Mouse (Mus musculus) lung, embryonic 15.5 days (tissue): ENCODE data around the gene Dennd6b. TPM values are rescaled to one million over a fixed set of nuclear protein-coding genes. Genes with fewer than 3 reads are reported as not detected.

Experiments
- ATAC-seq: fragments of 200-750 bp; cut with Nextera tagmentation; 2 replicates; pipeline ENCODE4 v1.8.0; 2017; ENCODE audit warnings: moderate number of reproducible peaks, borderline replicate concordance; ENCODE audit not compliant: low FRiP score, low TSS enrichment; ENCODE audit errors: extremely low read depth
- H3K27ac ChIP-seq: fragments of 300-500 bp; sonication (generic); 2 replicates; pipeline ENCODE4 v1.5.1; 2015; ENCODE audit warnings: moderate library complexity, mild to moderate bottlenecking, inconsistent platforms
- H3K27me3 ChIP-seq: fragments of 300-500 bp; sonication (generic); 2 replicates; pipeline ENCODE4 v1.6.1; 2015; ENCODE audit warnings: inconsistent platforms
- H3K36me3 ChIP-seq: fragments of 300-500 bp; sonication (generic); 2 replicates; pipeline ENCODE4 v1.6.1; 2015; ENCODE audit warnings: inconsistent platforms
- H3K4me1 ChIP-seq: fragments of 300-500 bp; sonication (generic); 2 replicates; pipeline ENCODE4 v1.6.1; 2015; ENCODE audit warnings: inconsistent platforms
- H3K4me2 ChIP-seq: fragments of 300-500 bp; sonication (generic); 2 replicates; pipeline ENCODE4 v1.6.1; 2015; ENCODE audit warnings: inconsistent platforms, mild to moderate bottlenecking, moderate library complexity
- H3K4me3 ChIP-seq: fragments of 300-500 bp; sonication (generic); 2 replicates; pipeline ENCODE4 v1.5.1; 2015; ENCODE audit warnings: mild to moderate bottlenecking, inconsistent platforms
- H3K9ac ChIP-seq: fragments of 300-500 bp; sonication (generic); 2 replicates; pipeline ENCODE4 v1.6.1; 2015; ENCODE audit warnings: inconsistent platforms
- H3K9me3 ChIP-seq: fragments of 300-500 bp; sonication (generic); 2 replicates; pipeline ENCODE4 v1.6.1; 2016; ENCODE audit warnings: inconsistent platforms
- WGBS: fragments of 180-500 bp; shearing (Covaris S2); methylation state at CpG from one replicate; pipeline ENCODE4 v1.1.7; 2015; 5-methylcytosine and 5-hydroxymethylcytosine counted together
- polyA plus RNA-seq: library from polyadenylated mRNA; unstranded; fragments of >200 nt; fragmentation: Nextera tagmentation; extraction: Ambion mirVana; gene quantifications from 2 replicates; pipeline ENCODE4 v1.2.1, GENCODE M21; 2015

Gene Dennd6b
- polyA plus RNA-seq, 1 experiment from 2014 or later: 11.8 TPM

GRCm38 (mm10) chr15:89172276-89172935 is 23.9 kb downstream of the Dennd6b start:
- no peak for ATAC-seq
- Histone ChIP-seq H3K27ac (peak overlapping the region; percentile 46), H3K27me3 (no peaks in the 10 kb centered on the region), H3K4me1 (peaks cover 88% of the 10 kb centered on the region), H3K4me3 (peak overlapping the region; percentile 53), H3K36me3 (peaks cover 11% of the 10 kb centered on the region), H3K9ac (peak overlapping the region; percentile 65), H3K9me3 (no peaks in the 10 kb centered on the region), H3K4me2 (peak overlapping the region; percentile 99)
- 57% methylated on average over 17 of the region's 17 CpGs for WGBS

GRCm38 (mm10) chr15:89171526-89172051 is 24.7 kb downstream of the Dennd6b start:
- Histone ChIP-seq H3K4me2 (no peak overlapping the region), H3K4me3 (no peak overlapping the region), H3K27me3 (no peaks in the 10 kb centered on the region), H3K27ac (no peak overlapping the region), H3K9ac (no peak overlapping the region), H3K4me1 (peaks cover 80% of the 10 kb centered on the region), H3K9me3 (no peaks in the 10 kb centered on the region), H3K36me3 (peaks cover 19% of the 10 kb centered on the region)
- 80% methylated on average over 5 of the region's 5 CpGs for WGBS
- no peak for ATAC-seq

- Histone ChIP-seq H3K9ac (peak overlapping the region; percentile 15; the same call in 1 of the 2 replicates), H3K27ac (peak overlapping the region; percentile 86), H3K36me3 (peaks cover 34% of the 10 kb centered on the region), H3K27me3 (no peaks in the 10 kb centered on the region), H3K9me3 (no peaks in the 10 kb centered on the region), H3K4me1 (peaks cover 65% of the 10 kb centered on the region), H3K4me2 (peak overlapping the region; percentile 12), H3K4me3 (no peak overlapping the region)
- no peak for ATAC-seq
- 24% methylated on average over 3 of the region's 3 CpGs for WGBS
Measured at GRCm38 (mm10) chr15:89170102-89170501, 26.2 kb downstream of the Dennd6b start.

GRCm38 (mm10) chr15:89169431-89169830 is 26.9 kb downstream of the Dennd6b start:
- Histone ChIP-seq H3K4me2 (peak overlapping the region; percentile 50), H3K9ac (peak overlapping the region; percentile 25), H3K4me1 (peaks cover 58% of the 10 kb centered on the region), H3K36me3 (peaks cover 41% of the 10 kb centered on the region), H3K4me3 (peak overlapping the region; percentile 22), H3K27ac (peak overlapping the region; percentile 86), H3K27me3 (no peaks in the 10 kb centered on the region), H3K9me3 (no peaks in the 10 kb centered on the region)
- peak; percentile 77 for ATAC-seq
- 9% methylated on average over 10 of the region's 10 CpGs for WGBS

- Histone ChIP-seq H3K9me3 (no peaks in the 10 kb centered on the region), H3K4me2 (peak overlapping the region; percentile 50), H3K9ac (peak overlapping the region; percentile 25), H3K4me1 (peaks cover 53% of the 10 kb centered on the region), H3K36me3 (peaks cover 46% of the 10 kb centered on the region), H3K27ac (peak overlapping the region; percentile 86), H3K4me3 (peak overlapping the region; percentile 22), H3K27me3 (no peaks in the 10 kb centered on the region)
- ATAC-seq: no peak
- 38% methylated on average over 10 of the region's 10 CpGs for WGBS
Measured at GRCm38 (mm10) chr15:89168922-89169321, 27.4 kb downstream of the Dennd6b start.

- peaks cover 80% of the 10 kb centered on the region for H3K36me3 ChIP-seq
- no peaks in the 10 kb centered on the region for H3K27me3 ChIP-seq
- H3K9me3 ChIP-seq: no peaks in the 10 kb centered on the region
- no peak overlapping the region for H3K9ac ChIP-seq
- H3K4me1 ChIP-seq: peaks cover 33% of the 10 kb centered on the region
- H3K4me2 ChIP-seq: no peak overlapping the region
- H3K4me3 ChIP-seq: no peak overlapping the region
- no peak for ATAC-seq
- H3K27ac ChIP-seq: no peak overlapping the region
- WGBS: 90% methylated on average over 12 of the region's 12 CpGs
Measured at GRCm38 (mm10) chr15:89165478-89165877, 30.8 kb downstream of the Dennd6b start.

- H3K9ac ChIP-seq: no peak overlapping the region
- peaks cover 14% of the 10 kb centered on the region for H3K4me1 ChIP-seq
- peaks cover 100% of the 10 kb centered on the region for H3K36me3 ChIP-seq
- 57% methylated on average over 9 of the region's 9 CpGs for WGBS
- peak; percentile 39 for ATAC-seq
- no peaks in the 10 kb centered on the region for H3K27me3 ChIP-seq
- H3K27ac ChIP-seq: peak overlapping the region; percentile 69
- H3K9me3 ChIP-seq: no peaks in the 10 kb centered on the region
- no peak overlapping the region for H3K4me2 ChIP-seq
- no peak overlapping the region for H3K4me3 ChIP-seq
Measured at GRCm38 (mm10) chr15:89161397-89161796, 34.9 kb downstream of the Dennd6b start.

- no peak overlapping the region for H3K4me2 ChIP-seq
- H3K36me3 ChIP-seq: peaks cover 100% of the 10 kb centered on the region
- H3K27ac ChIP-seq: no peak overlapping the region
- H3K27me3 ChIP-seq: no peaks in the 10 kb centered on the region
- no peak for ATAC-seq
- no peak overlapping the region for H3K4me3 ChIP-seq
- no peaks in the 10 kb centered on the region for H3K9me3 ChIP-seq
- whole genome bisulfite sequencing: 94% methylated on average over 16 of the region's 16 CpGs
- H3K4me1 ChIP-seq: peaks cover 14% of the 10 kb centered on the region
- H3K9ac ChIP-seq: no peak overlapping the region
Measured at GRCm38 (mm10) chr15:89158516-89158915, 37.8 kb downstream of the Dennd6b start.

- H3K27me3 ChIP-seq: no peaks in the 10 kb centered on the region
- no peaks in the 10 kb centered on the region for H3K9me3 ChIP-seq
- WGBS: 52% methylated on average over 7 of the region's 7 CpGs
- H3K36me3 ChIP-seq: peaks cover 96% of the 10 kb centered on the region
- H3K27ac ChIP-seq: no peak overlapping the region
- H3K9ac ChIP-seq: no peak overlapping the region
- H3K4me1 ChIP-seq: peaks cover 14% of the 10 kb centered on the region
- no peak overlapping the region for H3K4me3 ChIP-seq
- no peak for ATAC-seq
- no peak overlapping the region for H3K4me2 ChIP-seq
Measured at GRCm38 (mm10) chr15:89157954-89158353, 38.3 kb downstream of the Dennd6b start.

GRCm38 (mm10) chr15:89152312-89152711 is 44.0 kb downstream of the Dennd6b start:
- Histone ChIP-seq H3K9ac (no peak overlapping the region), H3K9me3 (no peaks in the 10 kb centered on the region), H3K4me1 (peaks cover 29% of the 10 kb centered on the region), H3K4me3 (no peak overlapping the region), H3K36me3 (peaks cover 40% of the 10 kb centered on the region), H3K4me2 (no peak overlapping the region), H3K27ac (no peak overlapping the region), H3K27me3 (peaks cover 28% of the 10 kb centered on the region)
- ATAC-seq: no peak

- peaks cover 17% of the 10 kb centered on the region for H3K36me3 ChIP-seq
Measured at GRCm38 (mm10) chr15:89150041-89150390, 46.3 kb downstream of the Dennd6b start.

GRCm38 (mm10) chr15:89149271-89150040 is 46.8 kb downstream of the Dennd6b start, which contains the start of gene Mapk11:
Gene Mapk11, minus strand, starts transcription at chr15:89149628.
- peak within 1 kb of the TSS; percentile 57 for H3K27ac ChIP-seq
- under 1% methylated on average over 61 of the region's 61 CpGs for WGBS

More at GRCm38 (mm10) chr15:89150041-89150390, 46.3 kb downstream of the Dennd6b start:
- WGBS: 2% methylated on average over 13 of the region's 13 CpGs
- H3K9me3 ChIP-seq: no peaks in the 10 kb centered on the region
- peak overlapping the region; percentile 74 for H3K4me3 ChIP-seq
- ATAC-seq: 0 out of 2 replicates have a peak, but pooled peaks have one; percentile 21
- H3K4me1 ChIP-seq: peaks cover 42% of the 10 kb centered on the region
- H3K9ac ChIP-seq: no peak overlapping the region
- peak overlapping the region; percentile 98 for H3K4me2 ChIP-seq
- peak overlapping the region; percentile 47; the same call in 1 of the 2 replicates for H3K27ac ChIP-seq
- peaks cover 51% of the 10 kb centered on the region for H3K27me3 ChIP-seq

More at GRCm38 (mm10) chr15:89149271-89150040, 46.8 kb downstream of the Dennd6b start, which contains the start of gene Mapk11:
- Histone ChIP-seq H3K27me3 (peaks cover 54% of the 10 kb centered on the region), H3K4me3 (peak within 1 kb of the TSS; percentile 74), H3K4me2 (peak within 1 kb of the TSS; percentile 98), H3K9ac (peak within 1 kb of the TSS; percentile 71), H3K36me3 (peaks cover 11% of the 10 kb centered on the region; the same call in 1 of the 2 replicates), H3K4me1 (peaks cover 42% of the 10 kb centered on the region), H3K9me3 (no peaks in the 10 kb centered on the region)
- peak; percentile 67 for ATAC-seq
